Mouse (Mus musculus): ENCODE results near the gene Dhrs7c. TPM values are rescaled to one million over a fixed set of nuclear protein-coding genes. Genes with fewer than 3 reads are reported as not detected.

Gene Dhrs7c
- total RNA-seq (2023), result not detected

DNA sequence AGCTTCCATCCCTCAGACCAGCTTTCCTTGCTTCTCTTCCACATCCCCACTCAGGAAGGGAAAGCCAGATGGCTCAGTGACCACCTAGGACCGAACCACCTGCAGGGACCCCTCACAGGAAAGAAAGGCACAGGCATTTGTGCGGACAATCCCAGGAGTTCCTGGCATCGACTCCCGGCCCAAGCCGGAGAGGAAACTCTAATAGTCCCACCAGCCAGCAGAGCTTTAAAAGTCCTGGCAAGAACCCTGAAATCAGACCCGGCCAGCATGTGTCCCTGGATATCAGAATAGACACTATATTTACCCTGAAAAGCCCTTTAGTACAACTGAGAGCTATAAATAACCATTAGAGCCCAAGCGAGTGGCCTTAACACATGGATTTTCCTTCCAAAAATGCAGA, at the start of gene Dhrs7c:
TSS of gene Dhrs7c (plus strand) at position 257 of the 400 bp plus-strand sequence.

DNA sequence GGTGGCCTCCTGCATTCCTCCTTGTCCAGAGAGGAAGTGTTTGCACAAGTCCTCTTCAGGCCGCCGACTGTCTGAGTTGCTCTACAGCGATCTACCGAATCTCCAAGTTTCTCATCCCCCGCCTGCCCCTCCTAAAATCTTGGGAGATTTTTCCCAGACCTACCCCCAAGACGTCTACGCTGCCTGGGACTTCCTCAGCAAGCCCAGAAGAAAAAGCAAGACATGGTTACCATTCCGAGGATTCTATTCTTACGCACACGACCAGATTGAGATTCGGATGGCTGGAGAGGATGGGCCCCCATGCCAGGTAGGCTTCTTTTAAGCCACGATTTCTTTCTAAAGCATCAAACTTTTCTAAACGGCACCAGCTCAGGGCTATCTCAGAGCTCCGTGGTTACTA, 26.9 kb upstream of the Dhrs7c start, which contains the start of gene Glp2r:
TSS of gene Glp2r (minus strand) at position 101 of the 400 bp plus-strand sequence.

DNA sequence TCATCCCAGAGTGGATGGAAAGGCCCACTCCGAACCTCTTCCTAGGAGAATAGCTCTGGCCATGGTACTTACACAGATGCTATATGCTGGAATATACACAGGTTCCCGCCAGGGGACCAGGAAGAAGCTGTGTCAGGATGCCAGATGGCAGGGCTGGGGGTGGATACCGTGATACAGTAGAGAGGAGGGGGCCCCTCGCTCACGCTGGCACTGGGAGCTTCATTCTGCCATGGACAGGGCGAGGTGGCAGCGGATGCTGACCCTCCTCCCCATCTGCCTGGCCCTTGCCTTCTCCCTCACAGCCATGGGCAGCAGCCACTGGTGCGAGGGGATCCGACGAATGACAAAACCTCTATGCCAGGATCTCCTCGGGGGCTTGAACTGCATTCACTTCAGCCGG, 23.6 kb upstream of the Dhrs7c start, which contains the start of gene Gsg1l2:
TSS of gene Gsg1l2 (plus strand) at position 230 of the 400 bp plus-strand sequence.

Other genes with a start within 250 kb of the Dhrs7c start
- not detected for gene Rcvrn, start 102.9 kb upstream of the Dhrs7c start, total RNA-seq (2023)
- gene Glp2r, start 27.0 kb upstream of the Dhrs7c start, total RNA-seq (2023), result not detected
- not detected for gene Gsg1l2, start 23.6 kb upstream of the Dhrs7c start, total RNA-seq (2023)
- not detected for gene Usp43, start 124.0 kb downstream of the Dhrs7c start, total RNA-seq (2023)
- not detected for gene Cfap52, start 167.5 kb downstream of the Dhrs7c start, total RNA-seq (2023)
- gene Stx8, start 168.0 kb downstream of the Dhrs7c start, total RNA-seq (2023), result 10 to 100 TPM; 28.2 to 35.4 TPM

Data from T-cell, adult 66 days (primary cell).